Mouse (Mus musculus) bone marrow macrophage, adult 2 months (primary cell): ENCODE data around the gene Synj1.

Experiments
- CTCF ChIP-seq: IDR thresholded peaks from 2 replicates; pipeline ENCODE4 v1.5.1; 2012; ENCODE audit warnings: low read depth, mild to moderate bottlenecking, low read length, moderate library complexity
- POLR2A ChIP-seq: IDR thresholded peaks from 2 replicates; pipeline ENCODE4 v1.6.1; 2012; ENCODE audit warnings: mild to moderate bottlenecking, low read depth, low read length, borderline replicate concordance

DNA sequence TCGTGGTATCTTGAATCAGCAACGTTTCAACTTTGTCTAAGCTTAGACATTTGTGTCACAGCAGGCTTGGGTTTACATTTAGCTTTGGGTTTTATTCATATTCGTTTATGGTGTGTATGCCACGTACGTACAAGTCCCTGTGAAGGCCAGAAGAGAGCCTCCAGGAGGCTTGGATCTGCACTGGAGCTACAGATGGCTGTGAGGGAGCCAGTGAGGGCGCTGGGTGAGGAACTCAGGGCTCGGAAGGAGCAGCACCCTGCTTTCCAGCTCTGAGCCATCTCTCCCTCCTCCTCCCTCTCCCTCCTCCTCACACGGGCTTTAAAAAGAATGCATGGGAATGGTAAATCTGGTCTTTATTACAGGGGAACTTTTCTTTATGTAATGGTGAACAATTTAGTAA, 42.5 kb upstream of the Synj1 start:
- TF ChIP-seq CTCF (no peak), POLR2A (no peak)
